Mouse (Mus musculus): ENCODE measurements around the gene Capn2. TPM values are rescaled to one million over a fixed set of nuclear protein-coding genes. Genes with fewer than 3 reads are reported as not detected.

Capn2 gene
- polyA plus RNA-seq, 1 experiment from 2014 or later, result 126 TPM

DNA sequence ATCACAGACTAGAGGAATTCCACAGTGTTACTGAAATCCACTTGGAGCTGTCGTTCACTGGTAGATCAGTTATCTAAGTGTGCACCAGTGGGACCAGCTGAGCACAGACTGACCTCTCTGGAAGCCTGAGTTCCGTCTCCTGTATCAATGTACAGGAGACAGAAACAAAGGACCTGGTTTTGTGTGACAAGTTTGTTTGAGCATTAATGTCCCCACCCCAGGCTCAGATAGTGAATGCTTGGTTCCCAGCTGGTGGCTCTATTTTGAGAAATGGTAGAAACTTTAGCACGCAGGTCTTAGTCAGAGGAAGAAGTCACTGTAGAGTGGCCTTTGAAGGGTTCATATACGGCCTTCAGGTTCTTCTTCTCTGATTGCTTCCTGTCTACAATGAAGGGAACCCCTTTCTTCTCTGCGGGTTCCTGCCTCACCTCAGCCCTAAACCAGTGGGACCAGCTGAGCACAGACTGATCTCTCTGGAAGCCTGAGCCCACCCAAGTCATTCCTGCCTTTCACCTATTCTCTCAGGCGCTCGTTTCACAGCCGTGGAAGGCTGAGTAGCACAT, 3.6 kb upstream of the Capn2 start:
- Histone ChIP-seq H3K9ac (no peak overlapping the region), H3K4me1 (peaks cover 45% of the 10 kb centered on the region), H3K4me3 (replicated peaks) (no peak overlapping the region), H3K27me3 (no peaks in the 10 kb centered on the region), H3K9me3 (replicated peaks) (no peaks in the 10 kb centered on the region), H3K36me3 (no peaks in the 10 kb centered on the region), H3K27ac (peak overlapping the region; percentile 89), H3K4me2 (no peak overlapping the region)
- ATAC-seq (replicated peaks; ENCODE audit: low FRiP score), result no peak
- WGBS, result 62% methylated on average over 8 of the region's 8 CpGs

DNA sequence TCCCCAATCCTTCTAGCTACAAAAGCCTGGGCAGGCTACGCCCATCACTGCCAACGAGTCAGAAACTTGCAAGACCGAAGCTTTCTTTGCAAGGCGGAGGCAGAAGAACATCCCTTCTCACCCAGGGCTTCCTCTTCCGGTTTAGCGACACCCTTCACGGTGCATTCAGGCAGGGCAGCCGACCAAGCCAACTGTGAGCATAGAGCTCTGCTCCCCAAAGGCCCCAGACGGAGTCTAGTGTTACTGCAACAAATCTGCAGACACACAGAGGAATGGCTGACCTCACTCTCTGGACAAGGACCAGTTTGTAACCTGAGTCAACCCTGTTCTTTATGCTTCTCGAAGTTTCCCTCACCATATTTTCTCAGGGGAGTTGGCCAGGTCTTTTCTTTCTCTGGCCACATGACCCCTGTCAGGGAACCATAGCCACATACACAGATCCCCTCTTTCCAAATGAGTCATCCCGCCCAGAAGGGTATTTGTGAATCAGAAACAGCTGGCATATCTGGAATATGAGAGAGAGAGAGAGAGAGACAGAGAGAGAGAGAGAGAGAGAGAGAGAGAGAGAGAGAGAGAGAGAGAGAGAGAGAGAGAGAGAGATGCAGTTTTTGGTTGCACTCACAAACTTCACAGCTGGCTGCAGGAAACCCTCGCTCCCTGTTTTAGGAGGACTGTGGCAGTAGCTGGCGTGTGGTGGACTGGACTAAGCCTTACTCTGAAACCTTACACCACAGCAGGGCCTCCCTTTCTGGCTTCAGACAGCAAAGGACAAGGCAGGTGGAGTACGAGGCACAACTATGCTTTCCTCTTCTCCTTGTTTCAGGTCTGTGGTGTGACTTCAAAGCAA, 2.9 kb upstream of the Capn2 start:
- WGBS, result 14% methylated on average over 14 of the region's 14 CpGs
- Histone ChIP-seq H3K36me3 (0 out of 2 replicates have a peak, but pooled peaks cover under 1% of the 10 kb centered on the region), H3K4me3 (replicated peaks) (no peak overlapping the region; the same call in 1 of the 2 replicates), H3K27me3 (no peaks in the 10 kb centered on the region), H3K4me1 (peaks cover 52% of the 10 kb centered on the region), H3K4me2 (peak overlapping the region; percentile 32), H3K9me3 (replicated peaks) (no peaks in the 10 kb centered on the region), H3K27ac (peak overlapping the region; percentile 89), H3K9ac (no peak overlapping the region)
- ATAC-seq (replicated peaks; ENCODE audit: low FRiP score), result peak; percentile 55

GRCm38 (mm10) chr1:182519341-182519740, 1.9 kb upstream of the Capn2 start:
- no peak for ATAC-seq (replicated peaks; ENCODE audit: low FRiP score)
- H3K9ac ChIP-seq, result no peak overlapping the region

DNA sequence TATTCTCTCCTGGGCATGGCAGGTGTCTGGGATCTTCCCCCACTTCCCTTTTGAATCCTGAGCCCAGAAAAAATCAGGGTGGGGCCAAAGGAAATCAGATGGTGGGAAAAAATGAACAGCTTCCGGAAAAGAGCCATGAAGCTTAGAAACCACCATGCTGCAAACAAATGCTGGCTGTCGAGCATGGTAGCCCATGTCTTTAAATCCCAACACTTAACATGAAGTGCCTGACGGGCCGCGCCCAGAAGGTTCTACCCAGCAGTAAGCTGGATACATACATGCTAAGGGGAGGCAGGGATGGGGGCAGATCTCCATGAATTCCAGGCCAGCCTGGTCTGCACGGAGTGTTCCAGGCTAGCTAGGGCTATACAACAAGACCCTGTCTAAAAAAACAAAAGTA, 1.4 kb upstream of the Capn2 start:
- no peaks in the 10 kb centered on the region for H3K27me3 ChIP-seq
- ATAC-seq (replicated peaks; ENCODE audit: low FRiP score), result no peak
- H3K36me3 ChIP-seq, result peaks cover 7% of the 10 kb centered on the region; the same call in 1 of the 2 replicates
- no peak overlapping the region for H3K4me2 ChIP-seq
- no peak overlapping the region for H3K9ac ChIP-seq
- H3K9me3 ChIP-seq (replicated peaks), result no peaks in the 10 kb centered on the region
- no peak overlapping the region for H3K27ac ChIP-seq
- WGBS, result 83% methylated on average over 6 of the region's 6 CpGs
- H3K4me3 ChIP-seq (replicated peaks), result no peak overlapping the region
- peaks cover 62% of the 10 kb centered on the region for H3K4me1 ChIP-seq

More at GRCm38 (mm10) chr1:182519341-182519740, 1.9 kb upstream of the Capn2 start:
- WGBS, result 72% methylated on average over 5 of the region's 5 CpGs
- peak overlapping the region; percentile 89 for H3K27ac ChIP-seq
- H3K4me2 ChIP-seq, result 0 out of 2 replicates have a peak overlapping the region, but pooled peaks have one; percentile 32
- peaks cover 57% of the 10 kb centered on the region for H3K4me1 ChIP-seq
- H3K36me3 ChIP-seq, result peaks cover 5% of the 10 kb centered on the region; the same call in 1 of the 2 replicates
- H3K9me3 ChIP-seq (replicated peaks), result no peaks in the 10 kb centered on the region
- no peak overlapping the region for H3K4me3 ChIP-seq (replicated peaks)
- H3K27me3 ChIP-seq, result no peaks in the 10 kb centered on the region

GRCm38 (mm10) chr1:182518143-182518680, 804 bp upstream of the Capn2 start:
- peaks cover 7% of the 10 kb centered on the region; the same call in 1 of the 2 replicates for H3K36me3 ChIP-seq
- no peak overlapping the region for H3K27ac ChIP-seq
- peak overlapping the region; percentile 82 for H3K4me3 ChIP-seq (replicated peaks)
- H3K9me3 ChIP-seq (replicated peaks), result no peaks in the 10 kb centered on the region
- 64% methylated on average over 10 of the region's 10 CpGs for WGBS
- H3K4me1 ChIP-seq, result peaks cover 66% of the 10 kb centered on the region
- no peak overlapping the region for H3K9ac ChIP-seq
- H3K27me3 ChIP-seq, result no peaks in the 10 kb centered on the region
- peak overlapping the region; percentile 82 for H3K4me2 ChIP-seq
- no peak for ATAC-seq (replicated peaks; ENCODE audit: low FRiP score)

- Histone ChIP-seq H3K4me2 (peak overlapping the region; percentile 82), H3K36me3 (peaks cover 8% of the 10 kb centered on the region), H3K9me3 (replicated peaks) (no peaks in the 10 kb centered on the region), H3K4me1 (peaks cover 71% of the 10 kb centered on the region), H3K27ac (peak overlapping the region; percentile 93), H3K9ac (peak overlapping the region; percentile 93), H3K27me3 (no peaks in the 10 kb centered on the region), H3K4me3 (replicated peaks) (peak overlapping the region; percentile 82)
- peak; percentile 10; the same call in 1 of the 2 replicates for ATAC-seq (replicated peaks; ENCODE audit: low FRiP score)
- 2% methylated on average over 10 of the region's 10 CpGs for WGBS
These were observed 236 bp upstream of the Capn2 start for GRCm38 (mm10) chr1:182517677-182518011.

- 83% methylated on average over 10 of the region's 10 CpGs for WGBS
- no peak overlapping the region for H3K4me3 ChIP-seq (replicated peaks)
These were observed 2.4 kb downstream of the Capn2 start for GRCm38 (mm10) chr1:182514803-182515590.

DNA sequence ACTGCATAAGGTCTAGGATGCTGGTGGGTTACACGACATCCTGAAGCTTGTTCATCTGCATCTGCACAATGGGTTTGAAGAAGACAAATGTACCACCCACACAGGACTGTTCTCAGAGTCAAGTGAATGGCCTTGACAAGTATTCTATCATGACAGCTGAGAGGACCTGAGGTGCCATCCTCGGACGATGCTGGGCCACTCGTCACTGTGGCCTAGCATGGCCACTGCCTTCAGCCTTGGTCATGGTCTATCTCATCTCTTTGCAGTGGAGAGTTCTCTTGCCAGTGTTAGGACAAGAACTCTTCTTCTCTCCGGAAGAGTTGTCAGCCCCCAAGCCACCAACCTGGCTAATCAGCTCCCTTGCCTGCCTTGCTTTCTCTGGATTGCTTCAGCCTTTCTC, 3.7 kb downstream of the Capn2 start:
- Histone ChIP-seq H3K9ac (no peak overlapping the region), H3K4me2 (no peak overlapping the region), H3K4me3 (replicated peaks) (no peak overlapping the region), H3K36me3 (peaks cover 45% of the 10 kb centered on the region), H3K4me1 (peaks cover 42% of the 10 kb centered on the region), H3K27me3 (no peaks in the 10 kb centered on the region), H3K9me3 (replicated peaks) (no peaks in the 10 kb centered on the region), H3K27ac (no peak overlapping the region)
- ATAC-seq (replicated peaks; ENCODE audit: low FRiP score), result no peak
- WGBS, result 95% methylated on average over 5 of the region's 5 CpGs

More at GRCm38 (mm10) chr1:182514803-182515590, 2.4 kb downstream of the Capn2 start:
- Histone ChIP-seq H3K36me3 (peaks cover 34% of the 10 kb centered on the region), H3K9ac (no peak overlapping the region), H3K4me2 (no peak overlapping the region; the same call in 1 of the 2 replicates), H3K4me1 (peaks cover 54% of the 10 kb centered on the region), H3K9me3 (replicated peaks) (no peaks in the 10 kb centered on the region), H3K27ac (no peak overlapping the region), H3K27me3 (no peaks in the 10 kb centered on the region)
- ATAC-seq (replicated peaks; ENCODE audit: low FRiP score), result no peak

- Histone ChIP-seq H3K4me1 (peaks cover 36% of the 10 kb centered on the region), H3K9me3 (replicated peaks) (no peaks in the 10 kb centered on the region), H3K36me3 (peaks cover 49% of the 10 kb centered on the region), H3K9ac (no peak overlapping the region), H3K27me3 (no peaks in the 10 kb centered on the region), H3K4me2 (no peak overlapping the region), H3K4me3 (replicated peaks) (no peak overlapping the region), H3K27ac (no peak overlapping the region)
- no peak for ATAC-seq (replicated peaks; ENCODE audit: low FRiP score)
- WGBS, result 86% methylated on average over 5 of the region's 5 CpGs
These were observed 4.5 kb downstream of the Capn2 start for GRCm38 (mm10) chr1:182512901-182513410.

DNA sequence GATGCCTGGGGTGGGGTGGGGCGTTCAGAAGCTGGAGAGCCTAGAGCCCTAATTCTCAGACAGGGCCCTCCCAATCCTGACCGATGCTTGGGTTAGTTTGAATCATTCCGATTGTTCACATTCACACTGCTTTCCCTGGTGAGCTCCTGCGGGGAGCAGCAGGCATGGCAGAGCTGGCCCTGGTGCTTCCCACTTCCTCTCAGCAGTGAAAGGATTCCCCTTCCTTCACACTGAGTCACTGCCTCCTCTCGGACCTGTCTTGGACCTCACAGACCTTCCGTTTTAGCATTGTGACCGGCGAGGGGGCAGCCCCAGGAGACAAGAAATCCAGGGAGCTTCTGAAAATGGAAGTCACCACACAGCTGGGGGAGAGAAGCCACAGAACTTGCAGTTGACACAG, 5.6 kb downstream of the Capn2 start:
- Histone ChIP-seq H3K27ac (no peak overlapping the region), H3K27me3 (no peaks in the 10 kb centered on the region), H3K4me1 (peaks cover 31% of the 10 kb centered on the region), H3K4me2 (no peak overlapping the region), H3K36me3 (peaks cover 52% of the 10 kb centered on the region), H3K4me3 (replicated peaks) (no peak overlapping the region), H3K9ac (no peak overlapping the region), H3K9me3 (replicated peaks) (no peaks in the 10 kb centered on the region)
- 76% methylated on average over 8 of the region's 8 CpGs for whole genome bisulfite sequencing
- ATAC-seq (replicated peaks; ENCODE audit: low FRiP score), result no peak

DNA sequence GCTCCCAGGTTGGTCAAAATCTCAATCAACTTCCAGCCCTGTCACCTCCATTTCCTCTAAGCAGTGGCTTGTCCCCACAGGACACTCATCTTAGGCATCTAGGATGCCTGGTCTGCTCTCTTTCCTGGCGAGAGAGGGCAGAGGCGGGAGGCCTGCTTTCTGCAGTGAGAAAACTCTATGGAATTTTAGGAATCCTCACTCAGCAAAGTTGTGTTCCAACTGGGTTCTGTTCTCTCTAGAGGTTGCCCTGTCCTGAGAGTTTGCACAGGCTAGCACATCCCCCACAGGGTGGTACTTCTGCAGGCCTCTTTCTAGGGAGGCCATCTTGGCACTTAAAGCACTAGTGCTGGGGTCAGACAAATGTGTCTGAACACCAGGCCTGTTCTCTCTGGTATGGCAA, 6.3 kb downstream of the Capn2 start:
- Histone ChIP-seq H3K4me1 (peaks cover 33% of the 10 kb centered on the region), H3K36me3 (peaks cover 52% of the 10 kb centered on the region), H3K4me3 (replicated peaks) (no peak overlapping the region), H3K9me3 (replicated peaks) (no peaks in the 10 kb centered on the region), H3K4me2 (no peak overlapping the region), H3K27me3 (no peaks in the 10 kb centered on the region), H3K9ac (no peak overlapping the region), H3K27ac (no peak overlapping the region)
- WGBS, result 77% methylated on average over 2 of the region's 2 CpGs
- no peak for ATAC-seq (replicated peaks; ENCODE audit: low FRiP score)
